Comparison of ENCODE assay signal across 12 mouse cellular contexts in genomic region chr3:97157308-97157707, GRCm38 (mm10). TPM values are rescaled to one million over a fixed set of nuclear protein-coding genes. Genes with fewer than 3 reads are reported as not detected.
A peak's percentile ranks its signal among the peaks of the same experiment; 100 is the strongest.
DNase-seq lines count a peak whose midpoint lies in the region; ATAC-seq and TF ChIP-seq lines count a peak whose summit lies in the region.
"Had no signal": no experiment of that assay in that cellular context is flagged by ENCODE, and none has a peak within 500 bp of the region (broad histone marks: within the 10 kb centered on the region; RNA-seq: fewer than 3 reads in every experiment).

No protein-coding gene starts in this region.

- H3K9ac ChIP-seq in liver, embryonic 12.5 days, result no peak overlapping the region
- H3K9ac ChIP-seq in liver, postnatal 0 days (replicated peaks), result no peak overlapping the region
- H3K9ac ChIP-seq in CH12.LX (ENCODE audit: insufficient read depth, low read depth), result no peak overlapping the region
- no peak overlapping the region for H3K9ac ChIP-seq in liver, embryonic 15.5 days
- no peak overlapping the region for H3K9ac ChIP-seq in forebrain, embryonic 15.5 days (replicated peaks)

- no peaks in the 10 kb centered on the region for H3K27me3 ChIP-seq in liver, embryonic 12.5 days (replicated peaks)
- H3K27me3 ChIP-seq in liver, postnatal 0 days (ENCODE audit: insufficient read depth, low read length), result no peaks in the 10 kb centered on the region
- no peaks in the 10 kb centered on the region for H3K27me3 ChIP-seq in CH12.LX (replicated peaks)
- no peaks in the 10 kb centered on the region for H3K27me3 ChIP-seq in liver, embryonic 15.5 days
- no peaks in the 10 kb centered on the region for H3K27me3 ChIP-seq in forebrain, embryonic 15.5 days
- H3K27me3 ChIP-seq: midbrain, embryonic 13.5 days; neural tube, embryonic 13.5 days had no signal

- in situ Hi-C loops in CH12.LX (cut with MboI; ENCODE audit: low pct_ligation_motif_present, low pct_unique_long_range_greater_than_20kb, low sequenced_read_pairs), result no loop called here

- peaks cover 21% of the 10 kb centered on the region for H3K4me1 ChIP-seq in liver, embryonic 12.5 days
- H3K4me1 ChIP-seq in liver, postnatal 0 days (ENCODE audit: insufficient read depth), result peaks cover 17% of the 10 kb centered on the region
- H3K4me1 ChIP-seq in CH12.LX (ENCODE audit: control insufficient read depth in 1 of 2, insufficient read depth in 2 of 2), result peaks cover 0 to 16% of the 10 kb centered on the region in 2 experiments; a peak in 2 of 4 replicates
- H3K4me1 ChIP-seq in liver, embryonic 15.5 days (replicated peaks), result peaks cover 17% of the 10 kb centered on the region
- H3K4me1 ChIP-seq in forebrain, embryonic 15.5 days, result peaks cover 18% of the 10 kb centered on the region

- TF ChIP-seq CTCF in gastrocnemius, adult 2 months (IDR thresholded peaks at IDR 0.05), result no peak
- TF ChIP-seq CTCF in liver, postnatal 0 days (IDR thresholded peaks at IDR 0.05; ENCODE audit: low read depth), result no peak
- no peak for TF ChIP-seq CTCF in CH12.LX (conservative IDR thresholded peaks at IDR 0.05 in 1 of 2, IDR thresholded peaks at IDR 0.05 in 1 of 2; ENCODE audit: low read depth in 2 of 2, low read length in 2 of 2)

- H3K36me3 ChIP-seq in liver, embryonic 12.5 days, result no peaks in the 10 kb centered on the region
- H3K36me3 ChIP-seq in liver, postnatal 0 days (replicated peaks; ENCODE audit: insufficient read depth, low read length), result no peaks in the 10 kb centered on the region
- no peaks in the 10 kb centered on the region for H3K36me3 ChIP-seq in CH12.LX (replicated peaks in 1 of 2; ENCODE audit: control insufficient read depth in 1 of 2, insufficient read depth in 1 of 2, low read length in 1 of 2)
- H3K36me3 ChIP-seq in liver, embryonic 15.5 days (replicated peaks), result no peaks in the 10 kb centered on the region
- no peaks in the 10 kb centered on the region for H3K36me3 ChIP-seq in forebrain, embryonic 15.5 days
- H3K36me3 ChIP-seq: midbrain, embryonic 13.5 days; neural tube, embryonic 13.5 days had no signal

- H3K9me3 ChIP-seq in liver, embryonic 12.5 days (replicated peaks), result no peaks in the 10 kb centered on the region
- H3K9me3 ChIP-seq in liver, postnatal 0 days (ENCODE audit: low read length), result no peaks in the 10 kb centered on the region
- H3K9me3 ChIP-seq in CH12.LX (replicated peaks; ENCODE audit: low read length), result peaks cover 3% of the 10 kb centered on the region
- no peaks in the 10 kb centered on the region for H3K9me3 ChIP-seq in liver, embryonic 15.5 days (replicated peaks)
- H3K9me3 ChIP-seq in forebrain, embryonic 15.5 days, result no peaks in the 10 kb centered on the region
- H3K9me3 ChIP-seq: midbrain, embryonic 13.5 days; neural tube, embryonic 13.5 days had no signal

- WGBS in liver, embryonic 12.5 days (ENCODE audit: insufficient replicate concordance), result 74% methylated on average over 1 of the region's 1 CpGs
- 76% methylated on average over 1 of the region's 1 CpGs for WGBS in liver, postnatal 0 days (ENCODE audit: insufficient replicate concordance)
- WGBS in liver, embryonic 15.5 days (ENCODE audit: insufficient replicate concordance), result 76% methylated on average over 1 of the region's 1 CpGs
- WGBS in forebrain, embryonic 15.5 days, result 78% methylated on average over 1 of the region's 1 CpGs

- H3K4me2 ChIP-seq in liver, embryonic 12.5 days, result peak overlapping the region; percentile 91; the same call in 1 of the 2 replicates
- no peak overlapping the region for H3K4me2 ChIP-seq in liver, postnatal 0 days (ENCODE audit: low read depth, low read length)
- no peak overlapping the region for H3K4me2 ChIP-seq in CH12.LX (ENCODE audit: insufficient read depth, low read depth, poor library complexity, severe bottlenecking)
- H3K4me2 ChIP-seq in liver, embryonic 15.5 days, result 0 out of 2 replicates have a peak overlapping the region, but pooled peaks have one; percentile 84
- H3K4me2 ChIP-seq in forebrain, embryonic 15.5 days (replicated peaks), result no peak overlapping the region

- intact Hi-C loops in gastrocnemius, adult 2 months (cut with DNase I), result loop anchor here (5.0 kb wide), 1 partner anchor 70 kb away; no protein-coding TSS in a partner anchor

- peak overlapping the region; percentile 89; the same call in 1 of the 2 replicates for H3K4me3 ChIP-seq in gastrocnemius, adult 2 months
- H3K4me3 ChIP-seq in liver, embryonic 12.5 days, result no peak overlapping the region
- no peak overlapping the region for H3K4me3 ChIP-seq in liver, postnatal 0 days (ENCODE audit: low read depth, low read length)
- no peak overlapping the region for H3K4me3 ChIP-seq in CH12.LX (replicated peaks in 1 of 3; ENCODE audit: low read depth in 2 of 3, low read length in 2 of 3, poor library complexity in 1 of 3)
- H3K4me3 ChIP-seq in liver, embryonic 15.5 days (replicated peaks), result no peak overlapping the region
- H3K4me3 ChIP-seq in forebrain, embryonic 15.5 days, result no peak overlapping the region

- dilution Hi-C loops in CH12.LX (cut with MboI; ENCODE audit: extremely low pct_ligation_motif_present, extremely low pct_unique_long_range_greater_than_20kb, low sequenced_read_pairs), result no loop called here

- no peak for TF ChIP-seq EP300 in liver, postnatal 0 days (IDR thresholded peaks at IDR 0.05; ENCODE audit: low read depth)
- TF ChIP-seq EP300 in CH12.LX (IDR thresholded peaks at IDR 0.05; ENCODE audit: low read length), result no peak

- no peak for TF ChIP-seq RAD21 in CH12.LX (IDR thresholded peaks at IDR 0.05; ENCODE audit: low read depth, low read length)

- no peak for DNase-seq in gastrocnemius, adult 2 months
- no peak for DNase-seq in gastrocnemius, adult 8-10 months (ENCODE audit: low spot score in 2 of 2)
- DNase-seq in liver, postnatal 0 days, result no peak
- peak; percentile 19 for DNase-seq in CH12.LX (ENCODE audit: extremely low read depth)
- no peak for DNase-seq in ovary, adult 18-20 months (ENCODE audit: low spot score)

- ATAC-seq in liver, embryonic 12.5 days, result no peak
- ATAC-seq in liver, postnatal 0 days, result no peak
- ATAC-seq in liver, embryonic 15.5 days (ENCODE audit: insufficient read depth), result no peak
- ATAC-seq in forebrain, embryonic 15.5 days (replicated peaks), result no peak
- ATAC-seq: CD4-positive, CD25-positive, alpha-beta regulatory T cell, adult 4 months; inflammation-experienced regulatory T-cells, adult 6 months had no signal

- H3K27ac ChIP-seq in gastrocnemius, adult 2 months, result 0 out of 2 replicates have a peak overlapping the region, but pooled peaks have one; percentile 90
- no peak overlapping the region for H3K27ac ChIP-seq in liver, embryonic 12.5 days
- no peak overlapping the region for H3K27ac ChIP-seq in liver, postnatal 0 days (ENCODE audit: low read depth)
- H3K27ac ChIP-seq in CH12.LX (ENCODE audit: insufficient read depth, low read depth), result no peak overlapping the region
- no peak overlapping the region for H3K27ac ChIP-seq in liver, embryonic 15.5 days (replicated peaks)
- H3K27ac ChIP-seq in forebrain, embryonic 15.5 days (replicated peaks), result no peak overlapping the region

- H3K79me2 ChIP-seq in CH12.LX (replicated peaks; ENCODE audit: control insufficient read depth, extremely low read depth, insufficient read depth, poor library complexity, severe bottlenecking), result no peaks in the 10 kb centered on the region

- no peak for TF ChIP-seq POLR2A in CH12.LX (IDR thresholded peaks at IDR 0.05; ENCODE audit: low read depth, low read length)

TF ChIP-seq in CH12.LX, 34 proteins besides CTCF, POLR2A, EP300 and RAD21:
- TF ChIP-seq CHD2 (IDR thresholded peaks at IDR 0.05; ENCODE audit: low read length) (no peak), HCFC1 (IDR thresholded peaks at IDR 0.05; ENCODE audit: low read depth, low read length) (no peak), ZC3H11A (IDR thresholded peaks at IDR 0.05; ENCODE audit: low read depth, low read length) (no peak), MYC (IDR thresholded peaks at IDR 0.05; ENCODE audit: low read depth, low read length) (no peak), NRF1 (IDR thresholded peaks at IDR 0.05; ENCODE audit: low read depth, low read length) (no peak), MAZ (IDR thresholded peaks at IDR 0.05; ENCODE audit: low read depth, low read length) (no peak)

RNA-seq across cellular contexts. Expression of gene Acp6, which starts 1.3 kb away (rescaled TPM):
- total RNA-seq in gastrocnemius, adult 2 months (2021), result 10 to 100 TPM; 23.5 to 27.0 TPM
- 10 to 100 TPM; 18.9 to 23.8 (median 20.7) TPM for total RNA-seq in gastrocnemius, adult 8-10 months (2022)
- polyA plus RNA-seq in liver, embryonic 12.5 days (2016; fragmentation: Nextera tagmentation; extraction: Ambion mirVana), result 22.8 and 24.5 TPM in 2 replicates
- polyA plus RNA-seq in liver, postnatal 0 days (2015; fragmentation: Nextera tagmentation; extraction: Ambion mirVana), result 23.6 and 24.1 TPM in 2 replicates
- total RNA-seq in CH12.LX (2012; rRNA removed), result 7.5 and 12.5 TPM in 2 replicates
- 12.1 and 12.2 TPM in 2 replicates for total RNA-seq in CH12.LX (2014; rRNA removed)
- 10.3 and 10.8 TPM in 2 replicates for polyA plus RNA-seq in CH12.LX (2012; ENCODE audit: insufficient read length, low read depth)
- 16.9 and 17.3 TPM in 2 replicates for polyA plus RNA-seq in liver, embryonic 15.5 days (2015; fragmentation: Nextera tagmentation; extraction: Ambion mirVana)
- 25.1 and 26.6 TPM in 2 replicates for polyA plus RNA-seq in forebrain, embryonic 15.5 days (2015; fragmentation: Nextera tagmentation; extraction: Ambion mirVana)

Comparison
In these comparisons a context has a peak if more than half of its experiments do, and no peak if none do; other contexts are left out.
1. H3K4me2 ChIP-seq: peak in liver, embryonic 12.5 days (single experiment) and liver, embryonic 15.5 days (single experiment); none in liver, postnatal 0 days (single experiment), CH12.LX (single experiment) and forebrain, embryonic 15.5 days (single experiment).